Mouse (Mus musculus): ENCODE data around the gene Grik4.

DNA sequence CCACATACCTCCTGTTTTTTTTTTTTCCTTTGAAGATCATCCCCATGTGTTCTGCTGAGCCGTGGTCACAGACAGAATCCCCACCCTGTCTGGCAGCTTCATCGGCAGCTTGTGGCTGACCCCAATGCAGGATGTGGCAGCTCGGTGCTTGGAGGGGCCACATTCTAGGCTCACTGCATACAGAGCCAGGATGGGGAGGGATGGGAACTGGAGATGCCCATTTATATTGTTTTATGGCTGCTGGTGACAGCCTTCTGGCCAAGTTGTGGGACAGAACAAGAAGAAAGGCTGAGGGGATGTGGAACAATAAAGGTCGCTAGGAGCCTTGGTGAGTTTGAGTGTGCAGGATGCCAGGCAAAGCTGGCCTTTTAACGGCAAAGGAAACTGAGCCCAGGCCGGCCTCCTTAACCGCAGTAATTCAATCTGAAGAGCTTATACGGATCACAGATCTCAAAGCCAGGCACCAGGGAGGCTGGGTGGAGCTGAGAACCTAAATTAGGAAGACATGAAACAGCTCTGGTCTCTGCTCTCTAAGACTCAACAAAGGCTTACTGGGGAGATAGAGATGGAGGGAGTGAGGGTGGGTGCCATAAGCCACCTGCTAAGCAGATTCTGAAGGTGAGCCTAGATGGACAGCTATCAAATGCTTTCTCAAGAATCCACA lies 241.0 kb downstream of the Grik4 start:
- TF ChIP-seq HCFC1 (IDR thresholded peaks at IDR 0.05; ENCODE audit: borderline replicate concordance, insufficient read depth, low read length) (no peak), ZNF384 (IDR thresholded peaks at IDR 0.05; ENCODE audit: low read depth, low read length) (no peak), CHD2 (IDR thresholded peaks at IDR 0.05; ENCODE audit: low read depth, low read length) (no peak)
